Mouse (Mus musculus) intestine, embryonic 15.5 days (tissue): ENCODE results near the gene Galnt18. TPM values are rescaled to one million over a fixed set of nuclear protein-coding genes. Genes with fewer than 3 reads are reported as not detected.

ENCODE experiments used
- ATAC-seq: fragments of 200-750 bp; cut with Nextera tagmentation; 2 replicates; pipeline ENCODE4 v1.8.0; 2017; ENCODE audit warnings: moderate TSS enrichment, moderate library complexity
- H3K27ac ChIP-seq: fragments of 300-500 bp; sonication (generic); 2 replicates; pipeline ENCODE4 v1.5.1; 2015; ENCODE audit warnings: mild to moderate bottlenecking, inconsistent platforms
- H3K27me3 ChIP-seq: fragments of 300-500 bp; sonication (generic); replicated peaks from 2 replicates; pipeline ENCODE4 v1.6.1; 2015; ENCODE audit warnings: inconsistent platforms
- H3K36me3 ChIP-seq: fragments of 300-500 bp; sonication (generic); 2 replicates; pipeline ENCODE4 v1.6.1; 2015; ENCODE audit warnings: inconsistent platforms
- H3K4me1 ChIP-seq: fragments of 300-500 bp; sonication (generic); replicated peaks from 2 replicates; pipeline ENCODE4 v1.6.1; 2015; ENCODE audit warnings: inconsistent platforms
- H3K4me2 ChIP-seq: fragments of 300-500 bp; sonication (generic); replicated peaks from 2 replicates; pipeline ENCODE4 v1.6.1; 2015; ENCODE audit warnings: mild to moderate bottlenecking, inconsistent platforms
- H3K4me3 ChIP-seq: fragments of 300-500 bp; sonication (generic); replicated peaks from 2 replicates; pipeline ENCODE4 v1.5.1; 2015; ENCODE audit warnings: inconsistent platforms
- H3K9ac ChIP-seq: fragments of 300-500 bp; sonication (generic); 2 replicates; pipeline ENCODE4 v1.6.1; 2015; ENCODE audit warnings: inconsistent platforms
- H3K9me3 ChIP-seq: fragments of 300-500 bp; sonication (generic); 2 replicates; pipeline ENCODE4 v1.6.1; 2016; ENCODE audit warnings: inconsistent platforms
- WGBS: fragments of 180-500 bp; shearing (Covaris S2); methylation state at CpG from one replicate; pipeline ENCODE4 v1.1.7; 2015; 5-methylcytosine and 5-hydroxymethylcytosine counted together
- polyA plus RNA-seq: library from polyadenylated mRNA; unstranded; fragments of >200 nt; fragmentation: Nextera tagmentation; extraction: Ambion mirVana; gene quantifications from 2 replicates; pipeline ENCODE4 v1.2.1, GENCODE M21; 2015

Galnt18 gene
- polyA plus RNA-seq, 1 experiment from 2014 or later = 21.3 TPM

- peaks cover 4% of the 10 kb centered on the region for H3K4me1 ChIP-seq
- H3K27me3 ChIP-seq = no peaks in the 10 kb centered on the region
- no peak overlapping the region for H3K4me2 ChIP-seq
- no peak overlapping the region for H3K4me3 ChIP-seq
- no peaks in the 10 kb centered on the region for H3K36me3 ChIP-seq
- no peaks in the 10 kb centered on the region for H3K9me3 ChIP-seq
- no peak for ATAC-seq
- no peak overlapping the region for H3K9ac ChIP-seq
- no peak overlapping the region for H3K27ac ChIP-seq
- WGBS = 59% methylated on average over 9 of the region's 9 CpGs
Measured at GRCm38 (mm10) chr7:111766145-111766767, 13.5 kb downstream of the Galnt18 start.

GRCm38 (mm10) chr7:111762754-111763153 is 17.0 kb downstream of the Galnt18 start:
- Histone ChIP-seq H3K27ac (no peak overlapping the region), H3K36me3 (no peaks in the 10 kb centered on the region), H3K4me1 (peaks cover 4% of the 10 kb centered on the region), H3K27me3 (no peaks in the 10 kb centered on the region), H3K9ac (no peak overlapping the region), H3K4me3 (no peak overlapping the region), H3K4me2 (no peak overlapping the region), H3K9me3 (no peaks in the 10 kb centered on the region)
- ATAC-seq = no peak
- WGBS = 40% methylated on average over 6 of the region's 6 CpGs

GRCm38 (mm10) chr7:111748571-111749071 is 31.2 kb downstream of the Galnt18 start:
- Histone ChIP-seq H3K27ac (no peak overlapping the region), H3K9ac (no peak overlapping the region), H3K27me3 (no peaks in the 10 kb centered on the region), H3K4me1 (no peaks in the 10 kb centered on the region), H3K4me2 (no peak overlapping the region), H3K4me3 (no peak overlapping the region), H3K9me3 (no peaks in the 10 kb centered on the region), H3K36me3 (no peaks in the 10 kb centered on the region)
- WGBS = 88% methylated on average over 3 of the region's 3 CpGs
- no peak for ATAC-seq

GRCm38 (mm10) chr7:111744770-111745169 is 35.0 kb downstream of the Galnt18 start:
- Histone ChIP-seq H3K9me3 (no peaks in the 10 kb centered on the region), H3K9ac (no peak overlapping the region), H3K36me3 (no peaks in the 10 kb centered on the region), H3K27ac (no peak overlapping the region), H3K27me3 (no peaks in the 10 kb centered on the region), H3K4me2 (no peak overlapping the region), H3K4me3 (no peak overlapping the region), H3K4me1 (0 out of 2 replicates have a peak, but pooled peaks cover 2% of the 10 kb centered on the region)
- no peak for ATAC-seq

GRCm38 (mm10) chr7:111741595-111741994 is 38.2 kb downstream of the Galnt18 start:
- no peaks in the 10 kb centered on the region for H3K9me3 ChIP-seq
- H3K4me2 ChIP-seq = no peak overlapping the region
- H3K9ac ChIP-seq = no peak overlapping the region
- peaks cover 13% of the 10 kb centered on the region for H3K4me1 ChIP-seq
- H3K27ac ChIP-seq = no peak overlapping the region
- no peaks in the 10 kb centered on the region for H3K36me3 ChIP-seq
- 39% methylated on average over 2 of the region's 2 CpGs for WGBS
- no peak for ATAC-seq
- H3K27me3 ChIP-seq = no peaks in the 10 kb centered on the region
- no peak overlapping the region for H3K4me3 ChIP-seq

- Histone ChIP-seq H3K36me3 (no peaks in the 10 kb centered on the region), H3K9me3 (no peaks in the 10 kb centered on the region), H3K27ac (no peak overlapping the region), H3K4me1 (peaks cover 13% of the 10 kb centered on the region), H3K4me3 (no peak overlapping the region), H3K4me2 (no peak overlapping the region), H3K9ac (no peak overlapping the region), H3K27me3 (no peaks in the 10 kb centered on the region)
- ATAC-seq = no peak
- WGBS = 77% methylated on average over 6 of the region's 6 CpGs
Measured at GRCm38 (mm10) chr7:111740091-111740490, 39.7 kb downstream of the Galnt18 start.

- Histone ChIP-seq H3K27ac (no peak overlapping the region), H3K9ac (no peak overlapping the region)
Measured at GRCm38 (mm10) chr7:111739371-111739765, 40.4 kb downstream of the Galnt18 start.

GRCm38 (mm10) chr7:111738456-111739370 is 41.1 kb downstream of the Galnt18 start:
- no peak overlapping the region for H3K4me2 ChIP-seq

More at GRCm38 (mm10) chr7:111739371-111739765, 40.4 kb downstream of the Galnt18 start:
- ATAC-seq = no peak
- H3K4me1 ChIP-seq = peaks cover 13% of the 10 kb centered on the region
- no peaks in the 10 kb centered on the region for H3K27me3 ChIP-seq
- no peak overlapping the region for H3K4me3 ChIP-seq
- no peaks in the 10 kb centered on the region for H3K36me3 ChIP-seq
- H3K4me2 ChIP-seq = no peak overlapping the region
- 53% methylated on average over 5 of the region's 5 CpGs for WGBS
- no peaks in the 10 kb centered on the region for H3K9me3 ChIP-seq

GRCm38 (mm10) chr7:111737426-111737825 is 42.4 kb downstream of the Galnt18 start:
- H3K27me3 ChIP-seq = no peaks in the 10 kb centered on the region
- no peak for ATAC-seq
- H3K27ac ChIP-seq = no peak overlapping the region
- 36% methylated on average over 7 of the region's 7 CpGs for WGBS
- H3K9ac ChIP-seq = no peak overlapping the region
- H3K36me3 ChIP-seq = no peaks in the 10 kb centered on the region
- no peak overlapping the region for H3K4me2 ChIP-seq
- peaks cover 13% of the 10 kb centered on the region for H3K4me1 ChIP-seq
- no peak overlapping the region for H3K4me3 ChIP-seq
- no peaks in the 10 kb centered on the region for H3K9me3 ChIP-seq

More at GRCm38 (mm10) chr7:111738456-111739370, 41.1 kb downstream of the Galnt18 start:
- 59% methylated on average over 10 of the region's 10 CpGs for WGBS
- Histone ChIP-seq H3K4me1 (peaks cover 13% of the 10 kb centered on the region), H3K27ac (no peak overlapping the region), H3K9me3 (no peaks in the 10 kb centered on the region), H3K36me3 (no peaks in the 10 kb centered on the region), H3K9ac (no peak overlapping the region), H3K27me3 (no peaks in the 10 kb centered on the region), H3K4me3 (no peak overlapping the region)
- ATAC-seq = no peak

GRCm38 (mm10) chr7:111736365-111736764 is 43.4 kb downstream of the Galnt18 start:
- no peak overlapping the region for H3K4me3 ChIP-seq
- no peak overlapping the region for H3K9ac ChIP-seq
- ATAC-seq = no peak
- WGBS = 60% methylated on average over 3 of the region's 3 CpGs
- no peaks in the 10 kb centered on the region for H3K9me3 ChIP-seq
- no peaks in the 10 kb centered on the region for H3K36me3 ChIP-seq
- H3K27ac ChIP-seq = no peak overlapping the region
- H3K4me1 ChIP-seq = peaks cover 11% of the 10 kb centered on the region
- no peak overlapping the region for H3K4me2 ChIP-seq
- H3K27me3 ChIP-seq = no peaks in the 10 kb centered on the region

- no peaks in the 10 kb centered on the region for H3K36me3 ChIP-seq
- no peak overlapping the region for H3K9ac ChIP-seq
- no peak overlapping the region for H3K4me2 ChIP-seq
- no peaks in the 10 kb centered on the region for H3K27me3 ChIP-seq
- H3K4me1 ChIP-seq = no peaks in the 10 kb centered on the region
- no peak overlapping the region for H3K4me3 ChIP-seq
- WGBS = 85% methylated on average over 8 of the region's 8 CpGs
- ATAC-seq = no peak
- H3K27ac ChIP-seq = no peak overlapping the region
- H3K9me3 ChIP-seq = no peaks in the 10 kb centered on the region
Measured at GRCm38 (mm10) chr7:111730346-111731269, 49.2 kb downstream of the Galnt18 start.

- no peak overlapping the region for H3K9ac ChIP-seq
- H3K36me3 ChIP-seq = no peaks in the 10 kb centered on the region
- no peaks in the 10 kb centered on the region for H3K4me1 ChIP-seq
- WGBS = 41% methylated on average over 2 of the region's 2 CpGs
- no peak overlapping the region for H3K27ac ChIP-seq
- H3K4me3 ChIP-seq = no peak overlapping the region
- no peaks in the 10 kb centered on the region for H3K27me3 ChIP-seq
- ATAC-seq = no peak
- no peak overlapping the region for H3K4me2 ChIP-seq
- no peaks in the 10 kb centered on the region for H3K9me3 ChIP-seq
Measured at GRCm38 (mm10) chr7:111726928-111727327, 52.8 kb downstream of the Galnt18 start.
